Mouse (Mus musculus) bone marrow macrophage, adult 2 months (primary cell): Measurements from ENCODE around the gene Ankzf1.

Source experiments
- CTCF ChIP-seq: IDR thresholded peaks from 2 replicates; pipeline ENCODE4 v1.5.1; 2012; ENCODE audit warnings: low read depth, mild to moderate bottlenecking, low read length, moderate library complexity
- POLR2A ChIP-seq: IDR thresholded peaks from 2 replicates; pipeline ENCODE4 v1.6.1; 2012; ENCODE audit warnings: mild to moderate bottlenecking, low read depth, low read length, borderline replicate concordance

- no peak for TF ChIP-seq POLR2A
- no peak for TF ChIP-seq CTCF
Observed at GRCm38 (mm10) chr1:75231224-75231623, 39.3 kb downstream of the Ankzf1 start.
